Mouse (Mus musculus): ENCODE measurements around the gene Sf3b2. TPM values are rescaled to one million over a fixed set of nuclear protein-coding genes. Genes with fewer than 3 reads are reported as not detected.

The Sf3b2 gene
- total RNA-seq, 1 experiment from 2014 or later = 325 TPM

Other genes starting within 250 kb of the Sf3b2 start
- gene Rin1, start 245.0 kb downstream of the Sf3b2 start, total RNA-seq (2017) = 0.69 TPM in 1 of 2 replicates, not detected in the other
- 0.31 and 0.74 TPM in 2 replicates for gene Cd248, start 227.4 kb downstream of the Sf3b2 start, total RNA-seq (2017)
- not detected in 2 replicates for gene Tmem151a, start 209.9 kb downstream of the Sf3b2 start, total RNA-seq (2017)
- 8.2 and 12.9 TPM in 2 replicates for gene Yif1a, start 206.9 kb downstream of the Sf3b2 start, total RNA-seq (2017)
- gene Cnih2, start 196.9 kb downstream of the Sf3b2 start, total RNA-seq (2017) = 0.35 TPM in 1 of 2 replicates, not detected in the other
- gene Rab1b, start 188.4 kb downstream of the Sf3b2 start, total RNA-seq (2017) = 70.4 and 70.9 TPM in 2 replicates
- 9.8 and 10.1 TPM in 2 replicates for gene Klc2, start 176.9 kb downstream of the Sf3b2 start, total RNA-seq (2017)
- gene Pacs1, start 22.3 kb downstream of the Sf3b2 start, total RNA-seq (2017) = 17.3 and 23.4 TPM in 2 replicates
- gene Gal3st3, start 2.9 kb upstream of the Sf3b2 start, total RNA-seq (2017) = not detected in 2 replicates
- not detected in 2 replicates for gene Catsper1, start 40.3 kb upstream of the Sf3b2 start, total RNA-seq (2017)
- 0.45 TPM in 1 of 2 replicates, not detected in the other for gene Cst6, start 54.1 kb upstream of the Sf3b2 start, total RNA-seq (2017)
- gene Eif1ad, start 71.3 kb upstream of the Sf3b2 start, total RNA-seq (2017) = 38.1 and 49.7 TPM in 2 replicates
- gene Banf1, start 71.7 kb upstream of the Sf3b2 start, total RNA-seq (2017) = 43.0 and 51.5 TPM in 2 replicates
- gene Sart1, start 93.2 kb upstream of the Sf3b2 start, total RNA-seq (2017) = 75.2 and 88.4 TPM in 2 replicates
- gene Tsga10ip, start 107.1 kb upstream of the Sf3b2 start, total RNA-seq (2017) = 0.30 TPM in 1 of 2 replicates, not detected in the other
- gene Drap1, start 129.5 kb upstream of the Sf3b2 start, total RNA-seq (2017) = 107 and 122 TPM in 2 replicates
- gene AI837181, start 129.7 kb upstream of the Sf3b2 start, total RNA-seq (2017) = 14.3 and 15.6 TPM in 2 replicates
- gene Fosl1, start 152.1 kb upstream of the Sf3b2 start, total RNA-seq (2017) = 1.3 and 4.2 TPM in 2 replicates
- gene Ccdc85b, start 162.4 kb upstream of the Sf3b2 start, total RNA-seq (2017) = 2.3 and 4.1 TPM in 2 replicates
- gene Fibp, start 165.2 kb upstream of the Sf3b2 start, total RNA-seq (2017) = 128 and 159 TPM in 2 replicates
- gene Ctsw, start 173.1 kb upstream of the Sf3b2 start, total RNA-seq (2017) = 8.1 and 20.7 TPM in 2 replicates
- gene Efemp2, start 178.5 kb upstream of the Sf3b2 start, total RNA-seq (2017) = 1.2 TPM in 1 of 2 replicates, not detected in the other
- 7.9 and 12.0 TPM in 2 replicates for gene Mus81, start 192.9 kb upstream of the Sf3b2 start, total RNA-seq (2017)
- 878 and 953 TPM in 2 replicates for gene Cfl1, start 195.0 kb upstream of the Sf3b2 start, total RNA-seq (2017)
- gene 1700020D05Rik, start 208.3 kb upstream of the Sf3b2 start, total RNA-seq (2017) = 0.69 and 2.8 TPM in 2 replicates
- 3.2 and 4.4 TPM in 2 replicates for gene Snx32, start 215.1 kb upstream of the Sf3b2 start, total RNA-seq (2017)

Data from hematopoietic stem cell, adult 5-6 weeks (primary cell).